Mouse (Mus musculus) liver, embryonic 16.5 days (tissue): Measurements from ENCODE around the gene Trip11. TPM values are rescaled to one million over a fixed set of nuclear protein-coding genes. Genes with fewer than 3 reads are reported as not detected.

Experiments used
- ATAC-seq: fragments of 200-750 bp; cut with Nextera tagmentation; 2 replicates; pipeline ENCODE4 v1.8.0; 2017; ENCODE audit warnings: low read depth, mild to moderate bottlenecking, moderate number of reproducible peaks, moderate library complexity
- H3K27ac ChIP-seq: fragments of 300-500 bp; sonication (generic); 2 replicates; pipeline ENCODE4 v1.5.1; 2014; ENCODE audit warnings: mild to moderate bottlenecking, low read length
- H3K27me3 ChIP-seq: fragments of 300-500 bp; sonication (generic); 2 replicates; pipeline ENCODE4 v1.6.1; 2014; ENCODE audit warnings: low read depth, low read length, mixed read lengths; ENCODE audit not compliant: control insufficient read depth, insufficient read depth
- H3K36me3 ChIP-seq: fragments of 300-500 bp; sonication (generic); 2 replicates; pipeline ENCODE4 v1.6.1; 2014; ENCODE audit warnings: mild to moderate bottlenecking; ENCODE audit not compliant: control insufficient read depth, insufficient read depth
- H3K4me1 ChIP-seq: fragments of 300-500 bp; sonication (generic); 2 replicates; pipeline ENCODE4 v1.6.1; 2014; ENCODE audit warnings: low read depth, low read length, mixed read lengths; ENCODE audit not compliant: control insufficient read depth
- H3K4me2 ChIP-seq: fragments of 300-500 bp; sonication (generic); 2 replicates; pipeline ENCODE4 v1.6.1; 2014; ENCODE audit warnings: low read depth, low read length, mixed read lengths
- H3K4me3 ChIP-seq: fragments of 300-500 bp; sonication (generic); 2 replicates; pipeline ENCODE4 v1.5.1; 2014; ENCODE audit warnings: low read depth, mild to moderate bottlenecking, low read length
- H3K9ac ChIP-seq: fragments of 300-500 bp; sonication (generic); 2 replicates; pipeline ENCODE4 v1.6.1; 2014; ENCODE audit warnings: low read depth, low read length
- H3K9me3 ChIP-seq: fragments of 300-500 bp; sonication (generic); replicated peaks from 2 replicates; pipeline ENCODE4 v1.6.1; 2016; ENCODE audit warnings: low read length; ENCODE audit not compliant: control insufficient read depth
- WGBS: fragments of 180-500 bp; shearing (Covaris S2); extraction: QIAGEN DNeasy Blood & Tissue Kit; methylation state at CpG from one replicate; pipeline ENCODE4 v1.1.7; 2014; ENCODE audit not compliant: insufficient replicate concordance; 5-methylcytosine and 5-hydroxymethylcytosine counted together
- polyA plus RNA-seq: library from polyadenylated mRNA; unstranded; fragments of >200 nt; fragmentation: Nextera tagmentation; extraction: Ambion mirVana; gene quantifications from 2 replicates; pipeline ENCODE4 v1.2.1, GENCODE M21; 2015

Gene Trip11
- polyA plus RNA-seq, 1 experiment from 2014 or later = 7.9 TPM

DNA sequence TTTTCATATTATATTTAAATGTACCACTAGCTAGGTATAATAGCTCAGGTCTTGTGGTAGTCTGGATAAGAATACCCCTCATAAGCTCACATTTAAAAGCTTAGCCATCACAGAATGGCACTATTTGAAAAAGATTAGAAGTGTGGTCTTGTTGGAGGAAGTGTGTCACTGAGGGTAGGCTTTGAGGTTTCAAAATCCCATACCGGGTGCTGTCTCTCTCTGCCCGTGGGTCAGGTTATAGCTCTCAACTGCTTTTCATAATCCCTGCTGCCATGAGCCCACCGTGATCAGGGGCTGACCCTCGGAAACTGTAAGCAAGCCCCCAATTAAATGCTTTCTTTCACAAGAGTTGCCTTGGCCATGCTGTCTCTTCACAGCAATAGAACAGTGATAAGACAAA, 8.2 kb downstream of the Trip11 start:
- Histone ChIP-seq H3K27ac (no peak overlapping the region), H3K4me1 (no peaks in the 10 kb centered on the region), H3K9ac (no peak overlapping the region), H3K4me3 (no peak overlapping the region), H3K27me3 (no peaks in the 10 kb centered on the region), H3K4me2 (no peak overlapping the region), H3K9me3 (no peaks in the 10 kb centered on the region), H3K36me3 (peaks cover 11% of the 10 kb centered on the region; the same call in 1 of the 2 replicates)
- ATAC-seq = no peak
- 53% methylated on average over 4 of the region's 4 CpGs for WGBS

GRCm38 (mm10) chr12:101904170-101904569, 8.9 kb downstream of the Trip11 start:
- WGBS = 69% methylated on average over 3 of the region's 3 CpGs
- no peak for ATAC-seq
- H3K4me2 ChIP-seq = no peak overlapping the region
- H3K27me3 ChIP-seq = no peaks in the 10 kb centered on the region
- no peak overlapping the region for H3K27ac ChIP-seq
- no peaks in the 10 kb centered on the region for H3K9me3 ChIP-seq
- H3K36me3 ChIP-seq = peaks cover 9% of the 10 kb centered on the region; the same call in 1 of the 2 replicates
- H3K4me3 ChIP-seq = no peak overlapping the region
- no peak overlapping the region for H3K9ac ChIP-seq
- H3K4me1 ChIP-seq = no peaks in the 10 kb centered on the region

DNA sequence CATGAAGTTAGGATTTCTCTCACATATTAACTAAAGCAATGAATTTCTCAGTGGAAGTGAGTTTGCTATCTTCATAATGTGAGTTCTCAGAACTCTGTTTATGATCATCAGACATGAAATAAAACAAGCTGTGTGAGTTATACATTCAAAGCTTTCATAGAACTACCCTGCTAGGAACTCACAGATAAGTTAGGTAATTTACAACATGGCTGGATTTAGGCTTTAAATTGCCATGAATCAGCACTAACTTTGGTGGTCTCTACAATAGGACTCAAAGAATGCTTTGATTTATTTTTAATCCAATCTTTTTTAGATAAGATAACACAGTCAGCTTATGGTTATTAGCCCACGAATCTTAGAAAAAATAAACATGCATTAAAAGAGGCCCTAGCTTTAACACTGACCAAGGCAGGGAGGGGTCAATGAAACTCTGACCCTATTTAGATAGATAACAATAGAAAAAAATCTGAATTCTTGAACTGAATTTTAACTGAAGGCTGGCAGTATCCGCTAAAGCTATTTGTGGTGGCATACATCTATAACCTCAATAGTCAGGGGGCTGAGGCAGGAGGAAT, 13.3 kb downstream of the Trip11 start:
- no peak overlapping the region for H3K4me3 ChIP-seq
- H3K4me2 ChIP-seq = no peak overlapping the region
- H3K27me3 ChIP-seq = no peaks in the 10 kb centered on the region
- H3K9me3 ChIP-seq = no peaks in the 10 kb centered on the region
- H3K27ac ChIP-seq = no peak overlapping the region
- 68% methylated on average over 2 of the region's 2 CpGs for WGBS
- no peaks in the 10 kb centered on the region for H3K4me1 ChIP-seq
- H3K36me3 ChIP-seq = no peaks in the 10 kb centered on the region
- ATAC-seq = no peak
- no peak overlapping the region for H3K9ac ChIP-seq

GRCm38 (mm10) chr12:101898966-101899365, 14.1 kb downstream of the Trip11 start:
- Histone ChIP-seq H3K36me3 (no peaks in the 10 kb centered on the region), H3K4me2 (no peak overlapping the region), H3K9ac (no peak overlapping the region), H3K4me3 (no peak overlapping the region), H3K27me3 (no peaks in the 10 kb centered on the region), H3K9me3 (no peaks in the 10 kb centered on the region), H3K4me1 (no peaks in the 10 kb centered on the region), H3K27ac (no peak overlapping the region)
- ATAC-seq = no peak
- 83% methylated on average over 8 of the region's 8 CpGs for WGBS

DNA sequence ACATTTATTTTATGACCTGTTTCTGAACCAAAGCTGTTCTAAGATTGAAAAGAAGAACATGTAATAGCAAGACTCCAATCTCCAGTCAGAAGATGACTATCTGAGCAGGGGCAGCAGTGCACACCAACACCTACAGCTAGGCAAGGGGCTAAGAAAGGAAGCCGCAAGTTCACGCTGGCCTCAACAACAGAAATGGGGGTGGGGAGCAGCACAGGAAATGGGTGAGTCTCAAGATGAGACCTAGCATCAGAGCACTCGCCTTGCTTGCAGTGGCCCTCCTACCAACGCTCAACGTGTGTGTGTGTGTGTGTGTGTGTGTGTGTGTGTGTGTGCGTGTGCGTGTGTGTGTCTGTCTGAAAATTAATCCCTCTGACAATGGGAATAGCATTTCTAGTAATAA, 16.0 kb downstream of the Trip11 start:
- Histone ChIP-seq H3K27me3 (no peaks in the 10 kb centered on the region), H3K4me3 (no peak overlapping the region), H3K27ac (no peak overlapping the region), H3K9me3 (no peaks in the 10 kb centered on the region), H3K36me3 (peaks cover 10% of the 10 kb centered on the region), H3K9ac (no peak overlapping the region), H3K4me1 (no peaks in the 10 kb centered on the region), H3K4me2 (no peak overlapping the region)
- ATAC-seq = no peak
- WGBS = 40% methylated on average over 7 of the region's 7 CpGs

- Histone ChIP-seq H3K27ac (no peak overlapping the region), H3K4me1 (no peaks in the 10 kb centered on the region), H3K4me2 (no peak overlapping the region), H3K27me3 (no peaks in the 10 kb centered on the region), H3K9ac (no peak overlapping the region), H3K36me3 (peaks cover 10% of the 10 kb centered on the region), H3K9me3 (no peaks in the 10 kb centered on the region), H3K4me3 (no peak overlapping the region)
- WGBS = 87% methylated on average over 8 of the region's 8 CpGs
- ATAC-seq = no peak
Measured at GRCm38 (mm10) chr12:101893296-101893695, 19.8 kb downstream of the Trip11 start.

GRCm38 (mm10) chr12:101892832-101893231, 20.2 kb downstream of the Trip11 start:
- Histone ChIP-seq H3K4me1 (no peaks in the 10 kb centered on the region), H3K36me3 (peaks cover 10% of the 10 kb centered on the region), H3K27me3 (no peaks in the 10 kb centered on the region), H3K9me3 (no peaks in the 10 kb centered on the region), H3K27ac (no peak overlapping the region), H3K4me3 (no peak overlapping the region), H3K4me2 (no peak overlapping the region), H3K9ac (no peak overlapping the region)
- ATAC-seq = no peak
- WGBS = 87% methylated on average over 2 of the region's 2 CpGs

DNA sequence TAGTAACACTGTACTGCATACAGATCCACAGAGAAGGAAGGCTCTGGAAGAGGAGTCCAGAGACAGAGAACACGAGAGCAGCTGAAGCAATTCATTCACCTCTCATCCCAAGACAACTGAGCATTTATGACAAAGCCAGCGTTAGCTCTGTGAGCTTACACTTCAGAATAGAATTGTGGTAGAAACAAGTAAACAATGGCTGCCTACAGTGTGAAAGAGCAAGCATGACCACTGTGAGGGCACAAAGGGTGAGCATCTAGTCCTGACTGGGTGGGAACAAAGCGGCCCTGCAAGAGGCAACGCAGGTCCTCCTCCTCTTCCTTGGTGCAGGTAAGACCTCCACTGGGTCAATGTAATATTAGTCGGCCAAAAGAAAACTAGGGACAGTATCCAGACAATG, 22.0 kb downstream of the Trip11 start:
- Histone ChIP-seq H3K9ac (no peak overlapping the region), H3K36me3 (peaks cover 10% of the 10 kb centered on the region)
- WGBS = 82% methylated on average over 5 of the region's 5 CpGs

DNA sequence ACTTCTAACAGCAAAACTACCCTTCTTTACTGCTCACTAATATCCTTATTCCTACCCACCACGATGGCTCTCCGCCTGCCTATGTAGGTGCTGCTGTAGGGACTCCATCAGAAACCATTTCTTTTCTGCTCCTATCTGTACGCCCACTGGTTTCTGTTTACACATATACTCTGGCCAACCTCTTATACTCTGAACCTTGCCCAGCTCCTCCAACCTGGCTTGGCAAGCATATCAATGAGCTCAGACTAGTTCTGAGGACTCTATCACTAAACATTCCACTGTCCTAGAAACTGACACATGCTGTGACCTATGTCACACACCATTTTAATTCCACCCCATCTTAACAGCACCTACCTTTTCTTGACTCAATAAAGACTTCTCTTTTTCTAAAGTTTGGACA, 23.7 kb downstream of the Trip11 start:
- Histone ChIP-seq H3K4me2 (no peak overlapping the region), H3K4me1 (no peaks in the 10 kb centered on the region), H3K27ac (no peak overlapping the region), H3K4me3 (no peak overlapping the region), H3K36me3 (peaks cover 24% of the 10 kb centered on the region), H3K27me3 (no peaks in the 10 kb centered on the region), H3K9me3 (no peaks in the 10 kb centered on the region), H3K9ac (no peak overlapping the region)
- peak; percentile 86 for ATAC-seq
- WGBS = 83% methylated on average over 3 of the region's 3 CpGs

More for the DNA sequence above, 22.0 kb downstream of the Trip11 start:
- H3K27me3 ChIP-seq = no peaks in the 10 kb centered on the region
- no peaks in the 10 kb centered on the region for H3K4me1 ChIP-seq
- H3K4me3 ChIP-seq = no peak overlapping the region
- H3K9me3 ChIP-seq = no peaks in the 10 kb centered on the region
- H3K4me2 ChIP-seq = no peak overlapping the region
- no peak overlapping the region for H3K27ac ChIP-seq
- ATAC-seq = no peak
